Mouse (Mus musculus): ENCODE results near the gene Git2. TPM values are rescaled to one million over a fixed set of nuclear protein-coding genes. Genes with fewer than 3 reads are reported as not detected.
A peak's percentile ranks its signal among the peaks of the same experiment; 100 is the strongest.

Gene Git2
- total and polyA plus RNA-seq, 2 experiments from 2014 or later = 21.1 to 37.7 TPM

GRCm38 (mm10) chr5:114816599-114816998 lies 41.3 kb upstream of the Git2 start:
- DNase-seq (ENCODE audit: low spot score) = no peak
- peaks cover 8% of the 10 kb centered on the region; the same call in 1 of the 2 replicates for H3K9me3 ChIP-seq (replicated peaks; ENCODE audit: control insufficient read depth, low read length)
- TF ChIP-seq CTCF (IDR thresholded peaks at IDR 0.05; ENCODE audit: low read depth) = no peak
- no peak for TF ChIP-seq EP300 (IDR thresholded peaks at IDR 0.05; ENCODE audit: low read depth)
- H3K4me3 ChIP-seq (ENCODE audit: low read depth, low read length) = no peak overlapping the region
- H3K27ac ChIP-seq (ENCODE audit: low read depth) = no peak overlapping the region
- 0 out of 2 replicates have a peak, but pooled peaks cover 3% of the 10 kb centered on the region for H3K36me3 ChIP-seq (replicated peaks; ENCODE audit: control insufficient read depth, insufficient read depth, low read length)
- H3K4me1 ChIP-seq (ENCODE audit: control insufficient read depth, insufficient read depth) = peaks cover 3% of the 10 kb centered on the region; the same call in 1 of the 2 replicates
- WGBS = 78% methylated on average over 6 of the region's 6 CpGs
- no peak overlapping the region for H3K4me2 ChIP-seq (ENCODE audit: low read depth, low read length)
- H3K27me3 ChIP-seq (ENCODE audit: control insufficient read depth, insufficient read depth, low read length) = no peaks in the 10 kb centered on the region
- ATAC-seq (ENCODE audit: insufficient read depth, low read depth) = no peak
- no peak overlapping the region for H3K9ac ChIP-seq (replicated peaks; ENCODE audit: low read depth, low read length)

DNA sequence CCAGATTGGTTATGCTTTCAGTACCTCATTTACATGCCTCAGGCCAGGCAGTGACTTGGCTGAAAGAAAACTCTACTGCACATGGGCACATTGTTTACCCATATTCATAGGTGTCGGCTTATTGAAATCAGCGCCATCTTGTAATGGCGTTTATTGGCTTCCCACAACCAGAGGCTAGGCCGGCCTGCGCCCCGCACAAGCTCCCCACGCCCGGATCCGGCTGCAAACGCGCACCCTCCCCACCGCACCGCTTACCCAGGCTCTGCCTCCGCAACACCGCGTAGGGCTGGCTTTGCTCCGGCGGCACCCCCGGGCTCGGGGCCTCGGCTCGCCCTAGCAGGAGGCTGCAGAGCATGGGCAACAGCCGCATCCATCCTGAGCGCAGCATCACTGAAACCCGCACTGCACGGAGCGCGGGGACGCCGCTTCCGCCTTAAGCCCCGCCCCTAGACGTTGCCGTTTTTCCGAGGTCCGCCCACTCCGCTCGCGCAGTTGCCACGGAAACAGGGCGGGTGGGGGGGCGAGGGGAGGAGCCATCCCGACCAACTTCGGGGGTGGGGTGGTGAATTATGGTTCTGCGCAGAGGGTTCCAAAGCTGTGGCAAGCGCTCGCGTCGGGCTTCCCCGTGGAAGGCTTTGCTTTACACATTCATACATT lies 38.3 kb upstream of the Git2 start:
- TF ChIP-seq EP300 (IDR thresholded peaks at IDR 0.05; ENCODE audit: low read depth) (no peak), CTCF (IDR thresholded peaks at IDR 0.05; ENCODE audit: low read depth) (no peak)
- H3K9ac ChIP-seq (replicated peaks; ENCODE audit: low read depth, low read length) = peak overlapping the region; percentile 73
- H3K27me3 ChIP-seq (ENCODE audit: control insufficient read depth, insufficient read depth, low read length) = no peaks in the 10 kb centered on the region
- under 1% methylated on average over 50 of the region's 50 CpGs for WGBS
- DNase-seq (ENCODE audit: low spot score) = peak; percentile 81
- H3K4me1 ChIP-seq (ENCODE audit: control insufficient read depth, insufficient read depth) = peaks cover 3% of the 10 kb centered on the region; the same call in 1 of the 2 replicates
- ATAC-seq (ENCODE audit: insufficient read depth, low read depth) = peak; percentile 96
- H3K27ac ChIP-seq (ENCODE audit: low read depth) = peak overlapping the region; percentile 81
- H3K36me3 ChIP-seq (replicated peaks; ENCODE audit: control insufficient read depth, insufficient read depth, low read length) = 0 out of 2 replicates have a peak, but pooled peaks cover 4% of the 10 kb centered on the region
- peak overlapping the region; percentile 72 for H3K4me2 ChIP-seq (ENCODE audit: low read depth, low read length)
- H3K4me3 ChIP-seq (ENCODE audit: low read depth, low read length) = peak overlapping the region; percentile 85
- H3K9me3 ChIP-seq (replicated peaks; ENCODE audit: control insufficient read depth, low read length) = peaks cover 5% of the 10 kb centered on the region; the same call in 1 of the 2 replicates

DNA sequence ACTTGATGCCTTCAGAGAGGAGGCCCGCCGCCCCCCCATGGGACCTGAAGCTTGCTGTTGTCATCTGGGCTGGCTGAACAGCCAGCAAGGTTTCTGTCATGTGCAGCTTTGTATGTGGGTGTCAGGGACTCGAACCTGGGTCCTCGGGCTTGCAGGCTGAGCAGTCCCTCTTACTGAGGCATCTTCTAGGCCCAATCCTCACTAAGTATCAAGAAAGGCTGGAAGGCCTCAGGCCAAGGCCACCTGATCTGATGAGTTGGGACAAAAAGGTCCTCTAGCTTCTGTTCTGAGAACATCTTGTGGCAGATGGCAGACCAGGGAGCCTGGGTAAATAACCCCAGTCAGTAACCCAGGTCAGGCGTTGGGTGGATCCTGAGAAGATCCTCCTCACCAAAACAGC lies 34.5 kb upstream of the Git2 start:
- ATAC-seq (ENCODE audit: insufficient read depth, low read depth) = no peak
- WGBS = 90% methylated on average over 5 of the region's 5 CpGs

DNA sequence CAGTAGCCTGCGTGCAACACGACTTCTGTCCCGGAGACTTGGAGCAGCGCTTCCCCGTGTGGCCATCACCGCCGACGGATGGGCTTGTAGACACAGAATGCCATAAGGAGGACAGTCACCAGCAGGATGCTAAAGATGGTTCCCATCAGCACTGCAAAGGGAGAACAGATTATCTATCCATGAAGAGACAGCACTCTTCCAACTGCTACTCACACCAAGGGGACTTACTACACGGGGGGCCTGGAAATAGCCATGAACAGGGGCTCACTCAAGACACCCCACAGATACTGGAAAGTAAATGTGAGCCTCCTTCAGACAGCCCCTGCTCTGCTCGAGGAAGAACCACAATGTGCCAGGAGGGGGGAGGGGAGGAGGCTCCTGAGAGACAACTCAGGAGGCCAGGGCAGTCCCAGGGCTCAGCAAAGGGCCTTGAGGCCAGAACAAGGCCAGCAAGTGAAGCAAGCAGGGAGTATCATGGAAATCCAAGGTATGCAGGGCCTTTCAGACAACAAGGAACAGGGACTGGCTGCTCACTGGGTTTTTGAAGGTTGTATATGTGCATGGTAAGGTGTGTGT lies 34.0 kb upstream of the Git2 start:
- Histone ChIP-seq H3K27ac (ENCODE audit: low read depth) (no peak overlapping the region), H3K9ac (replicated peaks; ENCODE audit: low read depth, low read length) (no peak overlapping the region), H3K4me1 (ENCODE audit: control insufficient read depth, insufficient read depth) (peaks cover 25% of the 10 kb centered on the region), H3K4me2 (ENCODE audit: low read depth, low read length) (no peak overlapping the region), H3K4me3 (ENCODE audit: low read depth, low read length) (no peak overlapping the region), H3K27me3 (ENCODE audit: control insufficient read depth, insufficient read depth, low read length) (no peaks in the 10 kb centered on the region), H3K36me3 (replicated peaks; ENCODE audit: control insufficient read depth, insufficient read depth, low read length) (peaks cover 9% of the 10 kb centered on the region; the same call in 1 of the 2 replicates), H3K9me3 (replicated peaks; ENCODE audit: control insufficient read depth, low read length) (no peaks in the 10 kb centered on the region)
- no peak for ATAC-seq (ENCODE audit: insufficient read depth, low read depth)
- WGBS = 80% methylated on average over 10 of the region's 10 CpGs
- no peak for DNase-seq (ENCODE audit: low spot score)
- no peak for TF ChIP-seq CTCF (IDR thresholded peaks at IDR 0.05; ENCODE audit: low read depth)
- TF ChIP-seq EP300 (IDR thresholded peaks at IDR 0.05; ENCODE audit: low read depth) = no peak

More for the DNA sequence above, 34.5 kb upstream of the Git2 start:
- Histone ChIP-seq H3K27ac (ENCODE audit: low read depth) (no peak overlapping the region), H3K36me3 (replicated peaks; ENCODE audit: control insufficient read depth, insufficient read depth, low read length) (0 out of 2 replicates have a peak, but pooled peaks cover 4% of the 10 kb centered on the region), H3K9ac (replicated peaks; ENCODE audit: low read depth, low read length) (no peak overlapping the region), H3K27me3 (ENCODE audit: control insufficient read depth, insufficient read depth, low read length) (no peaks in the 10 kb centered on the region), H3K4me2 (ENCODE audit: low read depth, low read length) (no peak overlapping the region), H3K4me3 (ENCODE audit: low read depth, low read length) (no peak overlapping the region), H3K9me3 (replicated peaks; ENCODE audit: control insufficient read depth, low read length) (no peaks in the 10 kb centered on the region), H3K4me1 (ENCODE audit: control insufficient read depth, insufficient read depth) (peaks cover 25% of the 10 kb centered on the region)
- no peak for DNase-seq (ENCODE audit: low spot score)
- TF ChIP-seq EP300 (IDR thresholded peaks at IDR 0.05; ENCODE audit: low read depth) (no peak), CTCF (IDR thresholded peaks at IDR 0.05; ENCODE audit: low read depth) (no peak)

DNA sequence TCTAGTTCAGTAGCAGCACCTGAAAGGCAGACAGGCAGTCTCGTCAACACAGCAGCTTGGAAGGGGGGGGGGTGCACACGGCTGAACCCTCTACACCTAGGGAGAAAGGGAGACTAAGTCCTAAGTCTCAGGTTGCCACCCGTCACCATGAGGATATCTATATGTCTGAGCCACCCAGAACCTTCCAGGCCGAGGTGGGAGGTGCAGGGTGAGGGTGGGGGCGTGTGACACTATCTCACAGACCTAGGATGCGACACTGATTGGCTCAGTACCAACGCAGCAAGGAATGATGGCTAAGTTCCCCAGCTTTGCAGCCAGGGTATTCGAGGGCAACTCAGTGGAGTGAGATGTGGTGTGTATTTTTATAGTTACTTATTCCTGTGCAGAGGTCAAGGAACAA lies 33.1 kb upstream of the Git2 start:
- ATAC-seq (ENCODE audit: insufficient read depth, low read depth) = no peak
- Histone ChIP-seq H3K27ac (ENCODE audit: low read depth) (no peak overlapping the region), H3K9ac (replicated peaks; ENCODE audit: low read depth, low read length) (no peak overlapping the region), H3K4me2 (ENCODE audit: low read depth, low read length) (no peak overlapping the region), H3K27me3 (ENCODE audit: control insufficient read depth, insufficient read depth, low read length) (no peaks in the 10 kb centered on the region), H3K36me3 (replicated peaks; ENCODE audit: control insufficient read depth, insufficient read depth, low read length) (peaks cover 18% of the 10 kb centered on the region), H3K9me3 (replicated peaks; ENCODE audit: control insufficient read depth, low read length) (no peaks in the 10 kb centered on the region), H3K4me3 (ENCODE audit: low read depth, low read length) (no peak overlapping the region), H3K4me1 (ENCODE audit: control insufficient read depth, insufficient read depth) (peaks cover 25% of the 10 kb centered on the region)
- WGBS = 75% methylated on average over 8 of the region's 8 CpGs
- TF ChIP-seq CTCF (IDR thresholded peaks at IDR 0.05; ENCODE audit: low read depth) = no peak
- TF ChIP-seq EP300 (IDR thresholded peaks at IDR 0.05; ENCODE audit: low read depth) = no peak
- no peak for DNase-seq (ENCODE audit: low spot score)
